Mouse (Mus musculus) gastrocnemius, adult 2 months (tissue): ENCODE measurements around the gene Trpm1. TPM values are rescaled to one million over a fixed set of nuclear protein-coding genes. Genes with fewer than 3 reads are reported as not detected.

ENCODE experiments used
- DNase-seq: peaks from one replicate; pipeline ENCODE4 v3.0.0; 2022
- H3K27ac ChIP-seq: fragments of 200-600 bp; 2 replicates; pipeline ENCODE4 v1.8.1; 2022; ENCODE audit warnings: mild to moderate bottlenecking
- H3K4me3 ChIP-seq: fragments of 200-600 bp; 2 replicates; pipeline ENCODE4 v1.8.1; 2022; ENCODE audit warnings: mild to moderate bottlenecking, moderate library complexity
- CTCF ChIP-seq: fragments of 200-600 bp; IDR thresholded peaks from 2 replicates; pipeline ENCODE4 v1.8.1; 2022; ENCODE audit warnings: antibody characterized with exemption, mild to moderate bottlenecking, moderate library complexity
- intact Hi-C: fragments of 180-260 bp; cut with DNase I; formaldehyde crosslinking; loops from one replicate; pipeline ENCODE4 v1.15.1; 2025
- microRNA-seq: library from miRNA; unstranded; fragments of <30 nt; microRNA quantifications from one replicate; pipeline ENCODE4 v1.2.0, GENCODE M21; 2021
- total RNA-seq, 2 experiments: library from RNA; stranded (reverse); gene quantifications; 2 replicates each; pipeline ENCODE4 v1.2.3; 2021

Trpm1 gene
- total RNA-seq, 2 experiments from 2014 or later: 0.48 to 0.59 TPM

DNA sequence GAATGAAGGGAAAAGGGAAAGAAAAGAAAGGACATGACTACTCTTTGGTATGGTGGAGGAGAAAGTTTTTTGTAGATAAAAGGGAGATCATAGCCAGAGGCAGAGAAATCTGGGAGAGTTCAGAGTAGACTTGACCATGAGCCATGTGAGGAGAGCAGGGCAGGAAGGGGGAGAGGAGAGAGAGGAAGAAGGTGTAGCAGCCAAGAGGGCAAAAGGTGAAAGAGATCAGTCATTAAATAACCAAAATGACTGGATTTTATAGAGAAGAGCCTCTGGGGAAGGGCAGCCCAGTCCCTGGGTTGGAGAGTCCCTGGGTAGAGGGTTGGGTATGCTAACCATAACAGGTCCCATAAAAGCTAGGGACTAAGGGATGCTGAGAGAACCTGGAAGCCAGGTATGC lies 132.9 kb downstream of the Trpm1 start:
- peak overlapping the region; percentile 99 for H3K4me3 ChIP-seq

DNA sequence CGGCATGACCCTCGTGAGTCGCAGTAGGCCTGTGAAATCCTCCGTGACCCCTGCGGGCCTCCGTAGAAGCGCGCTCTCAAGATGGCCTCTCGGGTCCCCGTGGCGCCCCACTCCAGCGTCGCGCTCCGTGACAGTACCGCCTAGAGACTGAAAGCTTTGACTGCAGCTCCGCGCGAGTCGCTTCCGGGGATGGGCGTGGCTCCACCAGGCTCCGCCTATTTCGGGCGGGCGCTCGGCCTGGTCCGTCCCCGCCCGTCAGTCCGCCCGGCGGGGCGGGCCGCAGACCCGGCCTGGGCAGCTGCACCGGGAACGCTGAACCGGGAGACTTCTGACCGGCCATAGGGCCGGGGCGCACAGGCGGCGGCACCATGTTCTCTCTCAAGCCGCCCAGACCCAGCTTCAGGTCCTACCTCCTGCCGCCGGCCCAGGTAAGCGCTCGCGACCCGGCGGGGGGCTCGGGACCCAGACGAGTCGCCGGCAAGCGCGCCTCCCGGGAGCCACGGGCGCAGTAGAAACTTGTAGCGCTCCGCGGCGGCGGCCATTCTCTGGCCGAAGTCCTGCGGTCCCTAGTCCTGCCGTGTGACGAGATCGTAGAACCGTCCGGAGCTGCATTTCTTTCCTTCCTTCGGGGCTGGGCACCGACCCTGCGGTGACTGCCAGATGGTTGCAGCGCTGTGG lies 133.9 kb downstream of the Trpm1 start, which contains the start of gene Mtmr10:
Gene Mtmr10 (plus strand): TSS at position 240 of the 678 bp plus-strand sequence.
- peak within 1 kb of the TSS; percentile 99 for H3K4me3 ChIP-seq
- peak; percentile 43 for TF ChIP-seq CTCF
- peak; percentile 99 for DNase-seq
- peak within 1 kb of the TSS; percentile 99 for H3K27ac ChIP-seq
- intact Hi-C loops: loop anchor here (2.0 to 5.0 kb wide), 4 partner anchors 40 to 350 kb away; partner anchors contain the start of gene Klf13

More for the DNA sequence above, 132.9 kb downstream of the Trpm1 start:
- no peak overlapping the region for H3K27ac ChIP-seq
- TF ChIP-seq CTCF: no peak
- intact Hi-C loops: loop anchor here (2.0 to 5.0 kb wide), 4 partner anchors 41 to 349 kb away; partner anchors contain the start of gene Klf13
- no peak for DNase-seq

DNA sequence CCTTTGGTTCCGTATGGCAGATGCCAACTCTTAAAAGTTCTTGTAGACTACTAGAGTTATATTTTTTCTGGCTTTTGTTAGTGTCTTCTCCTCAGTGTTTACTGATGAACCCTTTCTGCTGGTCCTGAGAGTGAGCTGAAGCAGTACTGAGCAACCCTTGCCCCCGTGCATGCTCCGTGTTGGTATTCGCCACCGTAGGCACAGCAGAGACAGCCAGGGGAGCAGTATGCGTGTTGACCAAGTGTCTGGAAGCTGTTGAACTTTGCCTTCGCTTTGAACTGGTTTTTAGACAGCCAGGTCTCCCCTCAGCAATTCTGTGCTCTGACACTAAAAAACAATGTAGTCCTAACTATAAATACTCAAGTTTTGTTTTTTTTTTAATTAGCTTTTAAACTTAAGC lies 135.8 kb downstream of the Trpm1 start:
- Histone ChIP-seq H3K27ac (peak overlapping the region; percentile 40), H3K4me3 (peak overlapping the region; percentile 99)
- no peak for DNase-seq
- TF ChIP-seq CTCF: no peak
- intact Hi-C loops: loop anchor here (5.0 kb wide), 3 partner anchors 38 to 352 kb away; partner anchors contain the start of gene Klf13

DNA sequence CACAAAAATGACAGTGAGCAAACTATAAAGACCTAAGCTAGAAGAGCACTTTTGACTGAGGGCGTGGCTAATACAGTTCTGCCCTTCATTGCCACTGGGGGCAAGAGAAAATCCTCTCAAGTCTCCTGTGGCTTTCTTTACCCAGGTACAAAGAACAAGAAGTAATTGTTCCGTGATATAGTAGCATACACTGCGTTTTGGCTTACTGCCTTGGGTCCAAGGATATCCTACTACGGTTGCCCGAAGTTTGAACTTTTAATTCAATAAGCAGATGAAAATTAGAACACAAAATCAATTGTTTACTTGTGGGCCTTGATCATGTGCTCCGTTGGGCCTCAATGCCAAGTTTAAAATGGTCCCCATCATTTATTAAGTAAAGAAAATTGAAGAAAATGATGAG lies 136.8 kb downstream of the Trpm1 start:
- no peak for TF ChIP-seq CTCF
- H3K4me3 ChIP-seq: peak overlapping the region; percentile 99
- H3K27ac ChIP-seq: peak overlapping the region; percentile 71
- intact Hi-C loops: no loop called here
- no peak for DNase-seq

DNA sequence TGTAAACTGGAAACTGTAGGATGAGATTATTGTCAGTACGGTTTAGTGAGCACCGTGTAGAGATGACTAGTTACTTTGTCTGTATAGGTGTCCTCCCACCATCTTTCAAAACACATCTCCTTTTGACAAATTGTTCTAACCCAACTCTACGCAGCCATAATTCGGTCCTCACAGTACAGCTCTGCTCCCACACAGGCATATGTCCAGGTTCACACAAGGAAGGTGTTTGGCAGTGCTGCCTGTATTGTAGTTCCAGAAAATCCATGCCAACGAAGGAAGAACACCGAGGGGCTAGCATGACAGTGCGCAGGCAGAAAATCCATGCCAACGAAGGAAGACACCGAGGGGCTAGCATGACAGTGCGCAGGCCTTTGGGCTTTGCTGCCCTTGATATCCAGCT lies 138.1 kb downstream of the Trpm1 start:
- H3K27ac ChIP-seq: 0 out of 2 replicates have a peak overlapping the region, but pooled peaks have one; percentile 31
- intact Hi-C loops: no loop called here
- DNase-seq: no peak
- no peak overlapping the region for H3K4me3 ChIP-seq
- no peak for TF ChIP-seq CTCF

DNA sequence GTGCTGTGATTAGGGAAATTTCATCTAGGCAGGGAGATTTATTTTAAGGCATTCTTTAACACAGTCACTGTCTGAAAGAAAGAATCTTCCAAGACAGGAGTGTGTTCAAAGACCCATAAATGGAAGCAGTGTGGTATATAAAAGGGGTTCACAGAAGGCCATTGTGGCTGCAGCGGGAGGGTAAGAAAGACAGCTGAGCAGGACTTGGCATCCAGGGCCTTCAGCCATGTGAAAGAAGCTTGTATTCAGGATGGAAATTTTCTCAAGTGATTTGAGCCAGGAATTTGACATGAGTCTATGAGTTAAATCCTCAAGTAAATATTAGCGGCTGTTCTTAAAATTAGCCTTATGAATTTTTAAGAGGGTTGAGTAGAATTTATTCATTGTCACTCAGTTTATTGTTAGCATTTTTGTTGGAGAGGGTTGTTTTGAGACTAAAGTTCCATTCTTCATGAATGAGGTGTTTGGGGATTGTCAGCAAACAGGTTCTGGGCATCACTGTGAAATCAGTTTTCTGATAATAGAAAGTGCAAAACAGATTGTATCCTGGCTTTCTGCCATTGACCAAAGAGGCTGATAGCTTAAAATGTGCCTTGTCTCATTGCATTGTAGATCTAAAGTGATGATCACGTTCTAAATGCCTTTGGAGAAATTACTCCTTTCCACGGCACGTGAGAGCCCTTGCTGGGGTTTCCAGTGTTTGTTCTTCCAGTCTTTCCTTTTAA lies 142.8 kb downstream of the Trpm1 start:
- no peak for DNase-seq
- no peak for TF ChIP-seq CTCF
- Histone ChIP-seq H3K27ac (no peak overlapping the region), H3K4me3 (no peak overlapping the region)
- intact Hi-C loops: no loop called here

DNA sequence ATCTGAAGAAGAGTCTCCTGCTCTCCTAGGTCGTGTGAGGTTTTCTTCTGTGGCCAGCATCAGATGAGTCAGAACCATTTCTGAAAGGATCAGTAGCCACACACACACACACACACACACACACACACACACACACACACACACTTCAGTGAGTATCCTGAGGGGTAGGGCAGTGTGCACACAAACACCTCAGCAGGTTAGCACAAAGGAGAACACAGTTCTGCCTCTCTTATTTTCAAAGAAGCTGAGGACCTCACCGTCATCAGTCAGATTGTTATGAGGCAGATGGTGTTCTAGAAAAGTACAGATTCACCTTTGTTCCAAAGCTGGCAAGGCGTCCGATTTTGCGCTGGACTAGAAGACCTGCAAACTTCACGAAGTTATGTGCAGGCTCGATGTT lies 156.6 kb downstream of the Trpm1 start:
- TF ChIP-seq CTCF: no peak

DNA sequence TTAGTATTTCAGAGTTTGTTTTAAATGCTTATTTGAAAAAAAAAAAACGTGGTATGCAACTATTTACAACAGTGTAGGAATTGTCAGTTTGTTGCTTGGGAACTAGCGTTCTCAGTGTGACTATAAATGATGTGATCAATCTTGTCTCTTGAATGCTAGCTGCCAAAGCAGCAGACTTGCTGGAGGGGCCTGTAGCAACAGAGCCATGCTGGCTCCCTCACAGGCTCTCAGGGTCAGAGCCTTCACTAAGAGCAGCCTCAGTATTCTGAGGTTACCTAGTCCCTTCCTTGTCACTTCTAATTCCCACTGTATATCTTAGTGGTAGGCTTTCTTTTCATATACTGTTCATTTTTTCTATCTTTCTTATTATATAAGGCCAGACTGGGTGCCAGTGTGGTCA lies 157.1 kb downstream of the Trpm1 start:
- H3K27ac ChIP-seq: no peak overlapping the region
- intact Hi-C loops: loop anchor here (5.0 kb wide), 1 partner anchor 72 kb away; no protein-coding TSS in a partner anchor
- H3K4me3 ChIP-seq: no peak overlapping the region
- TF ChIP-seq CTCF: no peak
- no peak for DNase-seq

More for the DNA sequence above, 156.6 kb downstream of the Trpm1 start:
- Histone ChIP-seq H3K4me3 (no peak overlapping the region), H3K27ac (no peak overlapping the region)
- DNase-seq: no peak
- intact Hi-C loops: loop anchor here (5.0 kb wide), 1 partner anchor 72 kb away; no protein-coding TSS in a partner anchor

DNA sequence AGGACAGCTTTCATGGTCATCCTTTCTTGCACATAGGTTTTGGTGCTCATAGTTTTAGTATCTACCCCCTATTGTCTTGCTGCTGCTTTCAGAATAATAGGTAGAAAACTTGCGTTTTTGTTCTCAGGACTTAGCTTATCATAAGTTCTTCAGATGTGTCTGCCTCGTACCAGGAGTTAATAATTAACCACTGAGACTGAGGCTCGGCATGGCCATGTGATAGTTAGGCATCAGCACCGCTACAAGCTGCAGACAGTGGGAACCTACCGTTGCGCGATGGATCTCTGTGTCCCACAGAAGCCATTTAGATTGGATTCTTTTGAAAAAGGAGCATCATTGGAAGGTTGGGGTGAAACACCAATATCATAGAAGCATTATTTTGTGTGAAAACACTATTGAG lies 159.2 kb downstream of the Trpm1 start:
- no peak overlapping the region for H3K27ac ChIP-seq
- no peak overlapping the region for H3K4me3 ChIP-seq
- DNase-seq: no peak
- TF ChIP-seq CTCF: no peak
- intact Hi-C loops: loop anchor here (5.0 kb wide), 1 partner anchor 69 kb away; no protein-coding TSS in a partner anchor

Small RNAs within 50 kb of the gene (microRNA-seq; reads per million reads assigned to microRNA genes)
- gene Mir211: 5.8 reads per million
- not detected for gene Mir6416

Other genes with a start within 250 kb of the Trpm1 start
- gene E030018B13Rik, start 237.0 kb upstream of the Trpm1 start, total RNA-seq: under 1 TPM in 1 of 2 experiments, not detected in 1; 0.22 TPM
- 10 to 100 TPM; 56.6 to 59.6 TPM for gene Klf13, start 214.9 kb upstream of the Trpm1 start, total RNA-seq
- 10 to 100 TPM; 19.6 to 28.7 TPM for gene Mtmr10, start 133.8 kb downstream of the Trpm1 start, total RNA-seq
- gene Fan1, start 220.3 kb downstream of the Trpm1 start, total RNA-seq: 1 to 10 TPM; 7.7 to 8.1 TPM
- gene Mphosph10, start 238.4 kb downstream of the Trpm1 start, total RNA-seq: 10 to 100 TPM; 18.3 to 18.8 TPM
- 100 to 1,000 TPM in 1 of 2 experiments, 10 to 100 TPM in 1; 85.7 to 133 TPM for gene Mcee, start 238.8 kb downstream of the Trpm1 start, total RNA-seq